Mouse (Mus musculus): ENCODE results near the gene Adgrd1.

- TF ChIP-seq FLI1 (IDR thresholded peaks at IDR 0.05; ENCODE audit: low read length) (no peak), GATA1 (IDR thresholded peaks at IDR 0.05; ENCODE audit: borderline replicate concordance, low read length) (no peak)
Measured at GRCm38 (mm10) chr5:129124070-129124828, 27.7 kb downstream of the Adgrd1 start.

Data from megakaryocyte, embryonic 14.5 days (primary cell).